Mouse (Mus musculus): ENCODE measurements at regions not wholly inside any gene's neighbourhood (a gene's known extent, or its start where the extent isn't known, plus 50 kb on each side); places are given as distances from the start of the nearest gene placed in this dataset.

- Histone ChIP-seq H3K4me2 (no peak overlapping the region), H3K9me3 (replicated peaks) (no peaks in the 10 kb centered on the region), H3K27me3 (replicated peaks) (no peaks in the 10 kb centered on the region), H3K27ac (no peak overlapping the region), H3K36me3 (no peaks in the 10 kb centered on the region), H3K4me3 (no peak overlapping the region), H3K9ac (no peak overlapping the region), H3K4me1 (no peaks in the 10 kb centered on the region)
- no peak for ATAC-seq
- WGBS (ENCODE audit: insufficient replicate concordance): 63% methylated on average over 9 of the region's 9 CpGs
Measured at GRCm38 (mm10) chr14:120678533-120678932, 200.3 kb downstream of the Rap2a start.

DNA sequence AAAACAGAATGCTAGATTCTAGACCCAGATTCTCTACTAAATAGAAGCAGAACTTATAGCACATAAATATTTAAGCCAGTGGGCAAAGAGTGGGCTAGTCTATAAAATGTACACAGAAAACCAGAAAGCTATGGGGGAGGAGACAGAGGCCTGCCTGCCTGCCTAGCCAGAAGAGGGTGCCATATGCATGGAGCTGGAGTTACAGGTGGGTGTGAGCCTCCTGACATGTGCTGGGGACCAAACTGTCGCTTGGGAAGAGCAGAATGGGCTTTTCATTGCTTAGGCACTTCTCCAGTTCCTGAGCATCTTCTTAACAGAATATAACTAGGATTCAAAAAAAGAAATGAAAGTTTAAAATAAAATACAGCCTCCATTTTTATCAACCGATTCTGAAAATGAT, 200.8 kb downstream of the Rap2a start:
- Histone ChIP-seq H3K4me3 (no peak overlapping the region), H3K9ac (no peak overlapping the region), H3K27me3 (replicated peaks) (no peaks in the 10 kb centered on the region), H3K36me3 (no peaks in the 10 kb centered on the region), H3K27ac (no peak overlapping the region), H3K4me2 (no peak overlapping the region), H3K4me1 (no peaks in the 10 kb centered on the region), H3K9me3 (replicated peaks) (no peaks in the 10 kb centered on the region)
- WGBS (ENCODE audit: insufficient replicate concordance): 65% methylated on average over 2 of the region's 2 CpGs
- no peak for ATAC-seq

DNA sequence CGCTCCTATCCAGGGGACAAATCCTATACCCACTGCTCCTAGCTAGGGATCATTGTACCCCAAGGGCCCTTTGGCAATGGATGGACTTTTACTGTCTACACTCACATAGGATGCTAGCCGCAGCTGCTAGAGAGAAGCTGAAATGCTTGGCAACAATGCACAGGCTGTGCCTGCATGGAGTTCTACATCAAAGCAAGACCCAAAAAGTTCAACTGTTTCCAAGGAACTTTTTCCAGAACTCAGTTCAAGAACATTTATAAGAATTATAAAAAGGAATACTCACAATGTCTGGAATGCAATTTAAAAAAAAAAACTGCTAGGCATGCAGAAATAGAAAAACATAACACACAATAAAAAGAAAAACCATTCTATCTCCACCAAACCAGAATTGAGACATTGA, 202.0 kb downstream of the Rap2a start:
- Histone ChIP-seq H3K4me3 (no peak overlapping the region), H3K27me3 (replicated peaks) (no peaks in the 10 kb centered on the region), H3K27ac (no peak overlapping the region), H3K9me3 (replicated peaks) (no peaks in the 10 kb centered on the region), H3K9ac (no peak overlapping the region), H3K36me3 (no peaks in the 10 kb centered on the region), H3K4me2 (no peak overlapping the region), H3K4me1 (no peaks in the 10 kb centered on the region)
- 73% methylated on average over 2 of the region's 2 CpGs for WGBS (ENCODE audit: insufficient replicate concordance)
- no peak for ATAC-seq

DNA sequence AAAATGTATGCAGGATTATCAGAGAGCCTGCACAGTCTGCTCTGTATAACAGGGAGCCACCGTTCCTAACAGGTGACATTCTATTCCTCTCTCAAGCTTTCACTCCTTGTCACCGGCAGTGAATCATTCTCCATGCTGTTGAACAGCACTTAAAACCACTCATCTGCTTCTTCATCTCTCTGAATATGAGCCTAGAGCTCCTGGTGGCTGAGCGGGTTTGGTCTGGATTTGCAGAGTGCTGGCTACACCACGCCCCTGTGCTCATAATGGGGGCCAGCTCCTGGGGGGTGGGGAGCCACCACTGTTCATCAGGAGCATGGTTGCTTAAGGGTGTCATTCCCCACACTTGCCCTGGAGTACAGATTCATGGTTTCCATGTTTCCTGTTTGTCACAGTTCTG, 207.0 kb downstream of the Rap2a start:
- ATAC-seq: no peak
- H3K27me3 ChIP-seq (replicated peaks): no peaks in the 10 kb centered on the region

DNA sequence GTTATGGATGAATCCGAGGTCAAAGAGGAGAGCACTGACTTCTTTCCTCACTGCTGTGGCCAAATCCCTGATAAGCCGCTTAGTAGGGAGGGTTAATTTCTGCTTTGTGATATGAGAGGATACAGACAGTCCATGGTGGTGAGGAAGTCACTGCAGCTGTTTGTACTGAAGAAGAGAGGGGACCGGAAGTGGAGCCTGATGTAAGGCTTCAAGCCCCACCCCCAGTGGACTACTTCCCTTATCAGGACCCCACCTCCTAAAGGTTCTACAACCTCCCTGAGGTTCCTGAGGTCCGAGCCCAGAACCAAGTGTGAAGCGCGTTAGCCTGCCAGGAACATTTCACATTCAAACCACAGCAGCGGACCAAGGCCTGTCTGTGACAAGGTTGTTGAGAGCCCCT, 207.6 kb downstream of the Rap2a start:
- H3K27ac ChIP-seq: no peak overlapping the region
- 59% methylated on average over 7 of the region's 7 CpGs for WGBS (ENCODE audit: insufficient replicate concordance)
- no peak overlapping the region for H3K4me2 ChIP-seq
- no peaks in the 10 kb centered on the region for H3K27me3 ChIP-seq (replicated peaks)
- H3K4me1 ChIP-seq: no peaks in the 10 kb centered on the region
- no peaks in the 10 kb centered on the region for H3K36me3 ChIP-seq
- H3K9me3 ChIP-seq (replicated peaks): no peaks in the 10 kb centered on the region
- no peak overlapping the region for H3K9ac ChIP-seq
- H3K4me3 ChIP-seq: no peak overlapping the region
- no peak for ATAC-seq

More for the DNA sequence above, 207.0 kb downstream of the Rap2a start:
- Histone ChIP-seq H3K4me1 (no peaks in the 10 kb centered on the region), H3K36me3 (no peaks in the 10 kb centered on the region), H3K9ac (no peak overlapping the region), H3K9me3 (replicated peaks) (no peaks in the 10 kb centered on the region), H3K27ac (no peak overlapping the region), H3K4me3 (no peak overlapping the region), H3K4me2 (no peak overlapping the region)
- WGBS (ENCODE audit: insufficient replicate concordance): 75% methylated on average over 4 of the region's 4 CpGs

GRCm38 (mm10) chr14:120686751-120687150, 208.5 kb downstream of the Rap2a start:
- no peak for ATAC-seq
- H3K27ac ChIP-seq: no peak overlapping the region
- no peaks in the 10 kb centered on the region for H3K36me3 ChIP-seq
- no peak overlapping the region for H3K9ac ChIP-seq
- no peaks in the 10 kb centered on the region for H3K4me1 ChIP-seq
- H3K4me2 ChIP-seq: no peak overlapping the region
- WGBS (ENCODE audit: insufficient replicate concordance): 68% methylated on average over 4 of the region's 4 CpGs
- H3K27me3 ChIP-seq (replicated peaks): no peaks in the 10 kb centered on the region
- no peaks in the 10 kb centered on the region for H3K9me3 ChIP-seq (replicated peaks)
- H3K4me3 ChIP-seq: no peak overlapping the region

DNA sequence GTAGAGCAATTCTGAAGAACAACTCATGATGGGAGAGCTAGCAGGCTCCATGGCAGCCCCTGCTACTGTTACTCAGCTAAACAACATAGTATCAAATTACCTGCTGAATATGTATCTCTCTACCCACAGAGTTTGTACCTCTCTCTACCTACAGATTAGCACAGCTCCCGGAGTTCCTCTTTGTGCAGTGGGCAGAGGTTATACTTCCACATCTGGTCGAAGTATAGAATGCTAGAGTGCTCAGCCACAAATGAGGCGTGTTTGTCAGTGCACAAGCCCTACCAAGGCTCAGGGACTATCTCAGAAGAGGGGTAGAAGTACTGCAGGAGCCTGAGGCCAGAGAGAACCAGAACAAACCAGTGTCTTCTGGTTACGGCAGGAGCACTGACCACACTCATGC, 211.6 kb upstream of the Ipo5 start:
- ATAC-seq: no peak
- no peaks in the 10 kb centered on the region for H3K27me3 ChIP-seq (replicated peaks)
- H3K9ac ChIP-seq: no peak overlapping the region
- no peak overlapping the region for H3K27ac ChIP-seq
- H3K4me2 ChIP-seq: no peak overlapping the region
- no peaks in the 10 kb centered on the region for H3K4me1 ChIP-seq
- no peaks in the 10 kb centered on the region for H3K9me3 ChIP-seq (replicated peaks)
- no peaks in the 10 kb centered on the region for H3K36me3 ChIP-seq
- no peak overlapping the region for H3K4me3 ChIP-seq
- WGBS (ENCODE audit: insufficient replicate concordance): 41% methylated on average over 4 of the region's 4 CpGs

- no peak for ATAC-seq
- no peak overlapping the region for H3K27ac ChIP-seq
- no peak overlapping the region for H3K4me2 ChIP-seq
- no peaks in the 10 kb centered on the region for H3K36me3 ChIP-seq
- H3K4me1 ChIP-seq: no peaks in the 10 kb centered on the region
- no peaks in the 10 kb centered on the region for H3K27me3 ChIP-seq (replicated peaks)
- H3K9ac ChIP-seq: no peak overlapping the region
- WGBS (ENCODE audit: insufficient replicate concordance): 69% methylated on average over 4 of the region's 4 CpGs
- no peak overlapping the region for H3K4me3 ChIP-seq
- no peaks in the 10 kb centered on the region for H3K9me3 ChIP-seq (replicated peaks)
Measured at GRCm38 (mm10) chr14:120705301-120705801, 205.7 kb upstream of the Ipo5 start.

- H3K4me1 ChIP-seq: no peaks in the 10 kb centered on the region
- no peaks in the 10 kb centered on the region for H3K36me3 ChIP-seq
- no peak overlapping the region for H3K4me2 ChIP-seq
- H3K9me3 ChIP-seq (replicated peaks): no peaks in the 10 kb centered on the region
- no peak overlapping the region for H3K4me3 ChIP-seq
- ATAC-seq: no peak
- no peak overlapping the region for H3K27ac ChIP-seq
- H3K27me3 ChIP-seq (replicated peaks): no peaks in the 10 kb centered on the region
- H3K9ac ChIP-seq: no peak overlapping the region
- 62% methylated on average over 4 of the region's 4 CpGs for WGBS (ENCODE audit: insufficient replicate concordance)
Measured at GRCm38 (mm10) chr14:120710782-120711181, 200.2 kb upstream of the Ipo5 start.

GRCm38 (mm10) chr14:120720464-120721445, 190.3 kb upstream of the Ipo5 start:
- 63% methylated on average over 20 of the region's 20 CpGs for WGBS (ENCODE audit: insufficient replicate concordance)
- no peak overlapping the region for H3K4me2 ChIP-seq
- no peaks in the 10 kb centered on the region for H3K9me3 ChIP-seq (replicated peaks)
- no peak for ATAC-seq
- no peak overlapping the region for H3K9ac ChIP-seq
- no peak overlapping the region for H3K4me3 ChIP-seq
- no peaks in the 10 kb centered on the region for H3K27me3 ChIP-seq (replicated peaks)
- H3K27ac ChIP-seq: no peak overlapping the region
- no peaks in the 10 kb centered on the region for H3K4me1 ChIP-seq
- no peaks in the 10 kb centered on the region for H3K36me3 ChIP-seq

- no peak for ATAC-seq
- no peaks in the 10 kb centered on the region for H3K36me3 ChIP-seq
- no peak overlapping the region for H3K4me3 ChIP-seq
- H3K4me2 ChIP-seq: no peak overlapping the region
- no peak overlapping the region for H3K27ac ChIP-seq
- H3K4me1 ChIP-seq: no peaks in the 10 kb centered on the region
- H3K9me3 ChIP-seq (replicated peaks): no peaks in the 10 kb centered on the region
- no peak overlapping the region for H3K9ac ChIP-seq
- 58% methylated on average over 6 of the region's 6 CpGs for WGBS (ENCODE audit: insufficient replicate concordance)
- H3K27me3 ChIP-seq (replicated peaks): no peaks in the 10 kb centered on the region
Measured at GRCm38 (mm10) chr14:120721593-120722461, 189.2 kb upstream of the Ipo5 start.

- H3K4me3 ChIP-seq: no peak overlapping the region
- H3K27me3 ChIP-seq (replicated peaks): no peaks in the 10 kb centered on the region
- no peak for ATAC-seq
- 61% methylated on average over 6 of the region's 6 CpGs for WGBS (ENCODE audit: insufficient replicate concordance)
- no peak overlapping the region for H3K9ac ChIP-seq
- no peaks in the 10 kb centered on the region for H3K9me3 ChIP-seq (replicated peaks)
- H3K36me3 ChIP-seq: no peaks in the 10 kb centered on the region
- H3K27ac ChIP-seq: no peak overlapping the region
- H3K4me2 ChIP-seq: no peak overlapping the region
- H3K4me1 ChIP-seq: no peaks in the 10 kb centered on the region
Measured at GRCm38 (mm10) chr14:120722546-120723112, 188.4 kb upstream of the Ipo5 start.
